Mouse (Mus musculus): ENCODE measurements around the gene Trabd2b.

- TF ChIP-seq POLR2A (IDR thresholded peaks at IDR 0.05; ENCODE audit: insufficient read depth, low read depth, low read length) (no peak), CTCF (IDR thresholded peaks at IDR 0.05; ENCODE audit: insufficient read depth, low read depth, low read length) (no peak)
Observed at GRCm38 (mm10) chr4:114382627-114383026, 23.9 kb upstream of the Trabd2b start.
